Mouse (Mus musculus) spleen, postnatal 14 days (tissue): ENCODE results near the gene Slc35a3.
"Not testable (repeated sequence)": the region's sequence is repeated elsewhere in the genome, so short reads cannot be mapped to it uniquely, and the experiment has no call there.

Experiments
- DNase-seq, 2 experiments: peaks; one replicate each; pipeline ENCODE4 v3.0.0; 2021 to 2022; ENCODE audit warnings: low spot score in 2 of 2

Slc35a3 gene

DNA sequence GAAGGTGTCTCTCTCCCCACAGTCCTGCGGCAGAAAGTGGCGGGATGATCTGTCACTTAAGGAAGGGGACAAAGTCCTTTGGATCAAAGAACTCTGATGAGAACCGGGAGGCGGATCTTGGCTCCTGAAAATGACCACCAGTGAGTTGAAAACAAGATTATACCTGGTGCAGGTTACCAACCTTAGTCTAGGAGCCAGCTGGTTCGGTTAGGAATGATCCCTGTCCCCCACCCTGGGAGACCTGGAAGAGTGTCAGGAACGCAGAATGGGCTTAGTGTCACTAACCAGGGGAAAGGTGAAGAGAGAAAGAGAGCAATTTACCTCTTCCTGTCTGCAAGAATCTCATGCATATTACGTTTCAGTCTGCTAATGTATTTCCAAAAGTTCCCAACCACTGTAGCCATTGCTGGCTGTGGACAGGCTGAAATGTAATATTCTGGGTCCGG is at the start of gene Slc35a3:
Gene Slc35a3 (minus strand): TSS at position 396 of the 446 bp plus-strand sequence.
- DNase-seq = no peak

DNA sequence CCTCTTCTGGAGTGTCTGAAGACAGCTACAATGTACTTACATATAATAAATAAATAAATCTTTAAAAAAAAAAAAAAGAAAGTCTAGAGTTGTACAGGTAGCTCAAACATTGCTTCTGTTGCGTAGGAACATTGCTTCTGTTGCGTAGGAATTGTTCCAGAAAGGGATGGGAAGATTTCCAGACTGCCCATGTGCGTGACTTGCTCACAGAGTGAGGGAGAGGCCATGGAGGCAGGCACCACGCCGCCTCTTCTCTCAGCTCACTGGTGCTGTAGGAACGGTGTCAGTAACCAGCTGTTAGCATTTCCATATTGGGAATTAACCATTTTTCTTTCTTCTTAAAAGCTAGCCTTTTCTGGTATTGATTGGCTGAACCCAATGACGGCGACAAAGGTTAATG is 40.2 kb upstream of the Slc35a3 start:
- DNase-seq = no peak

DNA sequence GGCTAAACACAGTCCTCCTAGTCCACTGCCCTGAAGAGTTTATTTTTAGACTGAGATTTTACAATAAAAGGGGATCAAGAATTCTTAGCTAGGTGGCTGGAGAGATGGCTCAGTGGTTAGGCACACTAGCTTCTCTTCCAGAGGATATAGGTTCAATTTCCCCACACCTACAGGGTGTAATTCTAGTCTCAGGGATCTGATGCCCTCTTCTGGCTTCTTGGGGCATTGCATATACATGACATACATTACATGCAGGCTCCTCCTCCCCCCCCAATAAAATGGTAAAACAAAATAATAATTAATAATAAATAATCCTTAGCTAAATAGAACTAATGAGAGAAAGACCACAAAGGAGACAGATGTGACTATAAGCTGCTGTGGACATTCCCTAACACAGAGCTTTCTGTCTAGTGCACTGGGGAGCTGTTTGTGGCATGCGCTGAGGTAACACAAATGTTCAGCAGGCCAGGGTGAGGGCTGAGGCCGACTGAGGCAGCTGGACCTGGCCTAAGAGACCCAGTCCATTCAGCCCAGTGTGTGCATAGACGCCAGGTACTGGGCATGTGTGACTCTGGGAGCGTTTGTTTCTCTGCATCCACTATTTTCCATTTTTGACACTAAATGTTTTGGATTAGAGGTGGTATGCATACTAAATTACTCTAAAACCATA is 38.7 kb upstream of the Slc35a3 start:
- peak in 1 of 2 experiments; percentile 53 for DNase-seq

DNA sequence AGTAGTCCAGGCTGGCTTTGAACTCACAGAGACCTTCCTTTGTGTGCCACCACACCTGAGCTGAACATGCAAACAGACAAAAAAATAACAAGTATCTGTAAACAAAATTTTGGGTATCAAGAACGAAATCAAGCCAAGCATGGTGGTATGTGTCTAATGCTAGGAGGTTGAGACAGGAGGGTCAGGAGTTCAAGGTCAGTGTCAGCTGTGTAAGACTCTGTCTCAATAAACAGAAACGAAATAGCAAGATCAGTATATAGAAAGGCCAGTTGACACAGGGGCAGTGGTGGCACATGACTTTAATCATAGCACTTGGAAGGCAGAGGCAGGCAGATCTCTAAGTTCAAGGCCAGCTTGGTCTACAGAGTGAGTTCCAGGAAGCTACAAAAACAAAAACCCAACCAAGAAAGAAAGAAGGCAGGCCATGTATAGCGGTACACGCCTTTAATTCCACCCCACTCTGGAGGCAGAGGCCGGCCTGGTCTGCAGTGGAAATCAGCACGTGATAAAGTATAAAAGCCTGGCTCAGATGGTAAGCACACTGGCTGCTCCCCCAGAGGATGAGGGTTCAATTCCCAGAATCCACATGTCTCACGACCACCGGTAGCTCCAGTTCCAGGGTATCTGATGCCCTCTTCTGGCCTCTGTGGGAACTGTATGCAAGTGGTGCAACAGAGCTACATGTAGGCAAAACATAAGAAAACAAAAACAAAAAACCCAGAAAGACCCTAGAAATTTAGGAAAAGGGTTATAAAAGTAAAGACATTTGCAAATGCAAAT is 36.0 kb upstream of the Slc35a3 start:
- peak in 1 of 2 experiments; percentile 27 for DNase-seq

DNA sequence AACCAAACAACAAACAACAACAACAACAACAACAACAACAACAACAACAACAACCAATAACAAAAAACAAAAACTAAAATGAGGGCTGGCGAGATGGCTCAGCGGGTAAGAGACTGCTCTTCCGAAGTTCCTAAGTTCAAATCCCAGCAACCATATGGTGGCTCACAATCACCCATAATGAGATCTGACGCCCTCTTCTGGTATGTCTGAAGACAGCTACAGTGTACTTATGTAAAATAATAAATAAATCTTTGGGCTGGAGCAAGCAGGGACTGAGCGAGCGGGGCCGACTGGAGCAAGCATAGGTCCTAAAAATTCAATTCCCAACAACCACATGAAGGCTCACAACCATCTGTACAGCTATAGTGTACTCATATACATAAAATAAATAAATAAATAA is 35.0 kb upstream of the Slc35a3 start:
- DNase-seq = not testable (repeated sequence)

DNA sequence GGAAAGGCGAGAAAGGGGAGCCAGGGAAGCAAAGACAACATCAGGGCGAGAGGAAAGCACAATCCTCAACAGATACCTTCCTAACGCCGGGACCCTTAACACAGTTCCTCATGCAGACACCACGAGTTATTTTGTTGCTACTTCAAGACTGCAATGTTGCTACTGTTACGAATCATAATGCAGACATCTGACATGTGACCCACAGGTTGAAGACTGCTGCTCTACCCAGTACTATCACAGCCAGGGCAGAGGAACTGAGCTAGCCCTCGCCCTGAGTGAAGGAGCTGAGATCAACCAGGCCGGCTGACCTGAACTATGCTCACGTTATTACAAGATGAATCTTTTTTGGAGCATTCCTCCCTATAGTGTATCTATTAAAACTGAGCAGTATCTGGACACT is 28.3 kb upstream of the Slc35a3 start:
- DNase-seq = no peak

DNA sequence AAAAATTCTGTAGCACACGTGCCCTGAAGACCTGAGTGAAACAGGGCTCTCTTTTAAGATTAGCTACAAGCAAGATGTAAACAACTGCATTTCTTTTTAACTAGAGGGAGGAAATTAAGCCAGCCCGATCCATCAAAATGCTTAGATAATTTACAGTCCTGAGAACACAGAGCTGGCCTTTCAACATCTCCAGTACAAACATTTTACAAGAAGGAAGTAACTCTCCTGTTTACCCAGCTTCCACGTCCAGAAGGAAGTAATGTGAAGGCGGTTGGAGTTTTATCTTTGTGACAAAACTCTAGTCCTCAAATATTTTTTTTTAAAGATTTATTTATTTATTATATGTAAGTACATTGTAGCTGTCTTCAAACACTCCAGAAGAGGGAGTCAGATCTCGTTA is 27.5 kb upstream of the Slc35a3 start:
- no peak for DNase-seq

DNA sequence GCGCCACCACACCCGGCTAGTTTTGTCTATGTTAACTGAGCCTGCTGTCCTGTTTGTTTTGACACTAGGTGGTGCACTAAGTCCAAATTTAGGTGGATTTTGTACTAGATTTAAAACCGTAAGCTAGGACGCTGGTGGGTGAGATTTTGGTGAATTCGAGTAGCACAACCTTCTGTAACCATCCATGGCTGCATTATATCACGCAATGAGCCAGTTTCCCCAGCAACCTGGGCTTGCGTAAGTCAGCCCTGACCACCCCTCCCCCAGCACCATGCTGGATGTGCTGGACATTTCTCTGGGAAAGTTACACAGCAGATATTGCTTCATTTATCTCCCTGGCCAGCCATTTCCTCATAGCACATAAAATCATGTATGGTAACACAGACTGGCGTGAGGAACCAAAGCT is 24.7 kb upstream of the Slc35a3 start:
- no peak for DNase-seq

DNA sequence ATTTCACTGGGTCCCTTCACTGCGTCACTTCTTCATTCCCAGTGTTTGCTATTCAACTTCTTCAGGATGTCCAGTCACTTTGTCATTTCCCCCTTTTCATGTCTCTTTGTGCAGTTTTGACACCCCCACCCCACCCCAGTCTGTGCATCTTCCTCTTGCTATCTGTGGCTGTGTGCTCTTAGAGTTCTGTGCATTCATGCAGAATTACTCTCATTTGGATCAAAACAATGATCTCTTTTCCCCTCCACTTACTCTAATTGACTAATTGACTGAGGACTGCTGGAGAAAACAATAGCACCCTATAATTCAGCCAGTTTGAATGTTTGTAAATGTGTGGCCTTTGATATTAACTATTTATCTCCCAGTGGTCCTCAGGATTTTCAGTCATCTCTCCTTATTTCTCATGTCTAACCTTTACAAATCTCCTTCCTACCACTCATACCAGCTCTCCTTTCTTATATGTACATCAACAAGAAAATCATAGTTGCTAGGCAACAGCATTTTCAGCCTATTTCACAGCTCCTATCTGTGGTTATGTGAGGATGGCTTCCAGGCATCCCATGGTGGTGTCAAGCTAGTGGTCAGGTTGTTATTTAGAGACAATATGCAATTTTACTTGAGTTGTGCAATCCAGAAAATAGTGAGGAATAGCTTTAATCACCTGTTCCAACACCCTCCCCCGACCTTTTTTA is 17.0 kb upstream of the Slc35a3 start:
- DNase-seq = no peak

DNA sequence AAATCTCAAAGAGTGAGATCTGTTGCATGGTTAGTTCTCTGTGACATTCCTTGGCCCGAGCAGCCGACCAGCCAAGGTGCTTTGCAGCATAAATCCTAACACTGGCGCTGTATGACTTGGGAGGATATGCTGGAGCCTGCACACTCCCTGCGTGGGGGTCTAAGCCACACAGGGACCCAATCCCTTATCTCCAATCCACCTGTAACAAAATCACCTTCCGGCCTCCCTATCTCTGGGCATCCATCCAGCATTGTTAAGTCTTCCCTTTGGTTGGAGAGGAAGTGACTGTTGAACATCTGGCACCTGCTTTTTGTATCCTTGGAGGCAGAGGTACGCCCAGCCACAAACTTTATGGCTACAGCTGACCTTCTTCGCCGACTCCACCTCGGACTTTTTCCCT is 14.2 kb upstream of the Slc35a3 start:
- no peak for DNase-seq

DNA sequence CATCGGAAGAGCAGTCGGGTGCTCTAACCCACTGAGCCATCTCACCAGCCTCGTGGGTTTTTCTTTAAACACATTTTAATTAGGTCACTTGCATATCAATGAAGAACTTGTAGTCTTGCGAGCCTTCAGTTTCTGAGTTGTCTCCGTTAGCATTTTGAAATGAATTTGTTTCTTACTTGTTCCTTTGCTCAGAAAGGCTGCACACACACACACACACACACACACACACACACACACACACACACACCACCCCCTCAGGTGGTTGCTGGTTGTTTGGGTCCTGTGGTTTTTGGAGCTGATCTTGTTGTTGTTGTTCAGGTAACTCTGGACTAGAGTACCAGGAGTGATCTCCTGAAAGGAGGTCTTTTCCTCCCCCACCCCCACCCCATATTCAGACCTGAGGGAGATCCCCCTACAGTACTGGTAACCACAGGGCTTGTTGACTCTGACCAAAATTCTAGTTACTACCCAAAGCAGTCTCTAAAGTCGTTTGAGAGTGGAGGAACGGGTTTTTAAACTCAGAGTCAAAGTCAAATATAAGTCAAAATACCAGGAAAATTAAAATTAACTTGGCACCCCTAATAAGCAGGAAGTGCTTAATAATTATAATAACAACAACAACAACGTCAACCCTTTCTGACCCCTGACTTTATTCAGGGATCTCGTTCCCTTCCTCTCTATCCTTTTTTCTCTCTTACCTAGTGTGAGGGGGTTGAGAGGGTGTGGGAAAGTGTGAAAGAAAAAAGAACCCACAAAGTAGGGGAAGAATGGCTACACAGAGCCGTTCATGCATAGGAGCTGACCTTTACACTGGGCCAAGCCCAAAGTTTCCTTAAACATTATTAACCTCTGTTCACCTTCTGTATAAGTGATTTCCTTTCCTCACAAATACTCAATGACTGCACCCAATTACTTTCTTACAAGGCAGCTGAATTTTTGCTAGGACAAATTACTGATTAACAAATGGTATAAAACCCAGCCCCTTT is 11.2 kb upstream of the Slc35a3 start:
- DNase-seq = no peak

DNA sequence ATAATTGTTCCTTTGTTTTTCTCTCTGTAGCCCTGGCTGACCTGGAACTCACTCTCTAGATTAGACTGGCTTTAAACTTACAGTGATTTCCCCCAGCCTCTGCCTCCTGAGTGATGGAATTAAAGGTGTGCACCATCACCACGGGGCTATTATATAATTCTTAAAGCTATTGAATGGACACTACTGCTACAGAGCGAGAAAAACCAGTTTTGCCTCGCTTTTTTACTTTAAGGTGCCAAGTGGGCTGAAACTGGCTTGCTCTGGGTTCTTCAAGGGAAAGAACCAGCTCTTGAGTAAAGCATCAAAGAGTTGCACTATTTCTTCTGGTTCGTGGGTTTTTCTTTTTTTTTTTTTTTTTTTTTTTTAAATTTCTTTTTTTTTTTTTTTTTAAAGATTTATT is 10.3 kb upstream of the Slc35a3 start:
- DNase-seq = no peak

DNA sequence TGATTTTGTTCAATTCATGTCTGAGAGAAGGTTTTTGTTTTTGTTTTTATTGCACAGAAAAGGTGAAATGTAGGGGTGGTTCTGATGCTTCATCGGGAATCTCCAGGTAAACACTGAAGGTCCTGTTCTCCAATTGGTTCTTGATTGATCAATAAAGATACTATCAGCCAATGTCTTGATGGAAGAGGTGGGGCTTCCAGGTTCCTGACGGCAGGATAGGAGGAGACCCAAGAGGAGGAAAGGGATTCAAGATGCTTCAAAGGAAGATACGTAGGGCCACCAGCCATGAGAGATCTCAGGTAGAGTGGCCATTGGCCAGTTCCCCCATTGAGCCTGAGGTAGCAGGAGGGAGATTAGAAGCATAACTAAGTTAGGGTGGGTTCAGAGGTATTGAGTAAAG is 6.3 kb upstream of the Slc35a3 start:
- no peak for DNase-seq

DNA sequence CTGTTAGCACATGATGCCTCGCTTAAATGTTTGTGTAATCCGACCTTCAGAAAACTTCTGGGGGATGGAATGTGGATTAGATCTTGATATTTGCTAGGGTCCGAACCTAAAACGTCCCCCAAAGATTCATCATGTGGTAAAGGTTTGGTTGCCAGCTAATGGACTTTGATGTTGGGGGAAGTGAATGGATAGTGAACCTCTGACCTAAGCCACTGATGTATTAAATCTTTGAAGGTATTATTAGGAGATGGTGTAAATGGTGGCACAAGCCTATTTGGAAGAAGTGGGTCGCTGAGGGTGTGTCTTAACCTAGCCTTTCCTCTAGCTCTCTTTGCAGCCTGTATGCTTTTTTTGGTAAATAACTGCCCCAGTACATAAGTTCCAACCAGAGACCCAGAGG is 400 bp upstream of the Slc35a3 start:
- no peak for DNase-seq

DNA sequence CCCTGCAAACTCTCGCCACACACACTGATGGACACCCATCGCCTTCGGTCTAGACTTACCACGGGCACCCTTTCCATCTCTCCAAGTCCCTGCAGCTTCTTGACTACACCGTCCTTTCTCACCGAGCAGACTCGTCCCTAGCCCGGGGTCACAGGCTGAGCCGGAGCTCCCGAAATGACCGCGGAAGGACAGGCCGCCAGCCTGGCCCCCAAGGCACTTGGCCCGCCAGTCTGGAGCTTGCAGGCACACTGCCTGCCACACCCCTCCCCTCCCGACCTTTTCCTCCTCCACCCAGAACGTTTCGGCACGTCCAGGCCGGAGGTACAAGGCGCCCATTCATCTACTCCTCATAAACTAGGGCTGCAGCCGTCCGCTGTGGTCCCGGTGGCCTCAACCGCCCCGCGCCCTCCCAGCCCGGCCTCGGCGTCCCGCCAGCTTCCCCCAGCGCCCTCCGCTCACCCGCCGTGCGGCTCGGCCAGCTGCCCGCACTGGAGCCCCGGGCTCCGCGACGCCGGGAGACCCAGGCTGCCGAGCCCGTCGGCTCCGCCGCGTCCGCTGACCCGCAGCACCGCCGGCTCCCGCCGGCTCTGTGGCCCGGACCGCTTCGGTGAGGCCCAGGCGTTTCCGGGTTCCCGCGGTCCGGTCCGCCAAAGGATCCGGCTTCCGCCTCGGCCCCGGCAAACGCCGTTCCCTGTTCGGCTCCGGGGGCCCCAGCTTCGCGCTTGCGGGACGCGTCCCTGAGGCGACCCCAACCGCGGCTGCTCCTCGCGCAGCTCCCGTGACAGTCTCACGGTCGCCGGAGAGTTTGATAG is 801 bp downstream of the Slc35a3 start:
- peak; percentile 57 to 74 for DNase-seq

DNA sequence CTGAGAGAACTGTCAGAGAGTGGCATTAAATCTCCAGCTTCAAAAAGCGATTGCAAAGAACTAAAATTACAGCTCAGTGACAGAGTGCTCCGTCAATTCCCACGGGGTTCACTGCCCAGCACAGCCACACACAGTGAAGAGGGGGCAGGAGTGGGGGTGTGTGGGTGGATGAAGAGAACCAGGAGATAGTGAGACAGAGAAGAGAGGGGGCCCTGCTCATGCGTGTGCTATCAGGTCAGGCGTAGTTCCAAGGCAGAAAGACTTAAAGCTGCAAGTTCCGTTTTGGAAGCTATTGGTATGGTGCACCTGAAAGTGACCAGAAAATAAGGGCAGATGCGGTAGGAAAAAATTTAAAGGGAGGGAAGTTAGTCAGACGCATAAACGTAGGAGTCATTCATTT is 1.7 kb downstream of the Slc35a3 start:
- DNase-seq = no peak

DNA sequence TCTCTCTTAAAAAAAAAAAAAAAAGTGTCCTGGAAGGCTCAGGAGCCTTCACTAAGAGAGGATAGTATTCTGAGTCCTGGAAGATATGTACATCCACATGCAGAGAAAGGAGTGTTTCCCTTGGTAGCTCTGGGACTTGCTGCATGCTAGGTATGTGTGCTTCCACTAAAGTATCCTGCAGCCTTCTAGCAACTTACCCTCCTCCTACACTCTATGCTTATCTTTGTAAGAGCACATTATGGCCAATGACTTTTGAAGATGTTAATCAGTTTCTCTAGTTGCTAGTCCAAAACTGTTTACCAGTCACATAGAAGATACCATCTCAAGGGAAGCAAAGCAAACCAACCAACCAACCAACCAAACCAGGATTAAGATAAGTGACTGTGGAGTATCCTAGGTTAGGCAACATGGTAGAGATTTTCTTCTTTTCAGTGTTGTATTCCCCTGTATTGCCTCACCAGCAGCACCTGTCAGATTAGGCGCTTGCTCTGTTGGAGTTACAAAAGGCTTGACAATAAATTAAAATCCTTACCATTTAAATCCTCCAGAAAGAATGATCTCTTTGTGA is 6.9 kb downstream of the Slc35a3 start:
- no peak for DNase-seq

DNA sequence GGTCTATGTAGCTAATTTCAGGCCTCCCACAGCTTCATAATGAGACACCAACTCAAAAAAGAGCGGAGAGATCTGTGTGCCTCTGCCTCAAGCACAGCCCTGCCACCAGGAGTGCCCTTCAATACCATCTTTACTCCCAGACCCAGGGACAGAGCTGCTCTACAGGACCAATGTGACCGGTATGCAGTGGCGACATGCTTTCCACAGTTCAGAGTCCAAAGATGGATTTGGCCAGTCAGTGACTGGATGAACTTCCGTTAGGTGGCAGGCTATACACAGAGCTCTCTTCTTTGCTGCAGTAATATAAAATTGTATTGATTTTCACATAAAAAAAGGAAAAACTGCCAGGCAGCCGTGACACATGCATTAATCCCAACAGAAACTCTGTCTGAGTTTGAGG is 8.8 kb downstream of the Slc35a3 start:
- no peak for DNase-seq

DNA sequence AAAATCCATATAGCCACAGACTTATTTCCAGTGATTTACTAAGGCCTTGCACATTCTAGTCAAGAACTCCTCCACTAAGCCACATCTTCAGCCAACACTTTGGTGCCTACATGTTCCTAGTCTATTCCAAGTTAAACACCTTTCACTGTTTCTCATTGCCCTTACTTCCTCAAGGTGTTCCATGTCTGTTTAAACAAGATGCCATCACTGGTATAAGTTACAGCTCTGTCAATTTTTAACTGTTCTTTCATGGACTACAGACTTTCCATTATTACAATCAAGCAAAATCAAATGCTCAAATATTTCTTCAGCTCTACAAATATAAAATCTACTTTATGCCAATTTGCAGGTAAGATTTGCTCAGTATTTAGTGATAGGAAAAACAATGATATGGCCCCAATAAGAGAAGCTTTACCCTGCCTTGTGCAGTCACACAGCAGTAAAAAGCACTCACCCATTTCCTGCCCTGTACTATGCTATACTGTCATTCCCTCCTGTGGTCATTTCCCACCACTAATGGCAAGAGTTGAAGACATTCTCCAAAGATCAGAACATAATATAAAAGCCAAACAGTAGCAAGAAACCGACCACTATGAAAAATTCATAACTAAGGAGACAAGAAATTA is 9.9 kb downstream of the Slc35a3 start:
- DNase-seq = no peak

DNA sequence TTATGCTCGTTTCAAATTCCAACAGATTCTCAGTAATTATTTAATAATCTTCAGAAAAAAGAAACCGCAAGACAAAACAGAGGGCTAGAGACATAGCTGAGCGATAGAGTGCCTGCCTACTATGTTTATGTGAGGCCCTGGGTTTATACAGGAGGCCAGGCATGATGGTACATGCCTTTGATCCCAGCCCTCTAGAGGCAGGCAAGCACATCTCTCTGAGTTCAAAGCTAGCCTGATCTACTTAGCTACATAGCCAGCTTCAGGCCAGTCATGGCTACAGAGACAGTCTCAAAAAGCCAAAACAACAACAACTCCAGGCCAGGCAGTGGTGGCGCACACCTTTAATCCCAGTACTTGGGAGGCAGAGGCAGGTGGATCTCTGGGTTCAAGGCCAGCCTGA is 11.0 kb downstream of the Slc35a3 start:
- no peak for DNase-seq
